Mouse (Mus musculus): ENCODE results near the gene Aadacl3.

Gene Aadacl3

GRCm38 (mm10) chr4:144463656-144464055 lies at the start of gene Aadacl3:
Gene Aadacl3, minus strand, starts transcription at chr4:144463756.
- no peak for DNase-seq (ENCODE audit: low spot score)

DNA sequence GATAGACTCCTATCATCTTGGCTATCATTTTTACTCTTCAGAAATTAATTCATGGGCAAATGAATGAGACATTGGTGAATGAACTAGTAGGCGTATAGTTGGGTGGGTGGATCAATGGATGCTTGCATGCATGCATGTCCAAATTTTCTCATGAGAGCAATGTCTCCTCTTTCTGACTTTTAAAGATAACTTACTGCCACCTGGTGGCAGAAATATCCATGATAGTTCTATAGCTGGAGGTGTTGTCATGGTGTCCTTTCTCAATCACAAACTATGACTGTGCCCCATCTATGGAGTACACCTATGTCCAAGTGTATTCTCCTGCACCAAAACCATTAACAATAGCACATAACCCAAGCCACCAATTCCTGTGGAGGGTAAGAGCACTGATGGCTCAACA lies 43.0 kb upstream of the Aadacl3 start:
- no peak for DNase-seq (ENCODE audit: low spot score)

GRCm38 (mm10) chr4:144493331-144493730 lies 29.8 kb upstream of the Aadacl3 start:
- DNase-seq (ENCODE audit: low spot score): no peak

DNA sequence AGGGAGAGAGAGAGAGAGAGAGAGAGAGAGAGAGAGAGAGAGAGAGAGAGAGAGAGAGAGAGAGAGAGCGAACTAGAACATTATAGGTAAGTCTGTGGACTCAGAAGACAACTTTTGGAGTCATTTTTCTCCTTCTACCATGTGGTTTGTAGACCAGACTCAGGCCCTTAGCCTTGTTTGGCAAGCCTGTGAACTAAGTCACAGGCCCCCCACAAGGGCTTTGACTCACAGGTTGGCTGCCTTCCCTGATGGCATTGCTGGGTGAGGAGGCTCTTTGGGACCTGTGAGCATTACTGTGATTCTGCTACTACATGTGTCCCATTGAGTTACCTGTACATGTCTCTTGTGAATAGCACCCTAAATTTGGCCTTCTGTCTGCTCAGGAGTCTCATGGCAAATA lies 4.5 kb upstream of the Aadacl3 start:
- no peak for DNase-seq (ENCODE audit: low spot score)

GRCm38 (mm10) chr4:144465206-144465605 lies 1.6 kb upstream of the Aadacl3 start:
- no peak for DNase-seq (ENCODE audit: low spot score)

GRCm38 (mm10) chr4:144453217-144453616 lies 10.3 kb downstream of the Aadacl3 start, which contains the start of gene Gm9944:
Gene Gm9944, minus strand, starts transcription at chr4:144453317.
- DNase-seq (ENCODE audit: low spot score): no peak

- no peak for DNase-seq (ENCODE audit: low spot score)
Measured at GRCm38 (mm10) chr4:144448546-144448945, 15.0 kb downstream of the Aadacl3 start.

DNA sequence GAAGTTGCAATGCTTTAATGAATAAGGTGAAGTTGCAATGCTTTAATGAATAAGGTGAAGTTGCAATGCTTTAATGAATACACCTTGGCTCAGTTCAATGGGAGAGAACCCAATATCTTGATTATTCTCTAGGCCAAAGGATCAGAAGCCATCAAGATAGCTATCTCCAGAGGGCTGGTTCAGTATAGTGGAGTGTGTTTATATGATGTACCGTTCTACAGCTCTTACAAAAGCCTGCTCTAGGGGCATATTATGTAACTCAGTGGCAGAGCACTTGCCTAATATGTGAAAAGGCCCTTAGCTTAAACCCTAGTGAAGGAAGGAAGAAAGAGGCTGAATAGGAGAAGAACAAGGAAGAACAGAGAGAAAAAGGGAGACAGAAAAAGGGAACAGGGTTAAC lies 22.0 kb downstream of the Aadacl3 start:
- DNase-seq (ENCODE audit: low spot score): no peak

- no peak for DNase-seq (ENCODE audit: low spot score)
Measured at GRCm38 (mm10) chr4:144441095-144441494, 22.5 kb downstream of the Aadacl3 start.

DNA sequence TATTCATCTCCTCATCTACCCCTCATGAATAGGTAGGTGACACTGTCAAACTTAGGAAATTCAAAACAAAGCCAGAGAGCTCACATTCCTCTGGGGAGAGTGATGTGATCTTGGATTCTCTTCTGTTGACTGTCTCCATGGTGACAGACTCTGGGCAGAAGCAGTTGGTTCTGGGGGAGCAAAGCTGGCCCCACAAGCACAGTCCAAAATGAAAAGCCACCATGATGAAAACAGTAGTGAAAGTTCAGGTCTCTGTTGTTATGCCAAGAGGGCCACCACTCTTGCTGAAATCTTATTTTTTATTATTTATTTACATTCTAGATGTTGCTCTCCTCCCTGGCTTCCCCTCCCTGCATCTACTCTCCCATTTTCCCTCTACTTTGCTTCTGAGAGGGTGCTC lies 24.9 kb downstream of the Aadacl3 start, which contains the start of gene 1700012P22Rik:
Gene 1700012P22Rik (minus strand): TSS at position 101 of the 400 bp plus-strand sequence.
- DNase-seq (ENCODE audit: low spot score): no peak

- no peak for DNase-seq (ENCODE audit: low spot score)
Measured at GRCm38 (mm10) chr4:144433216-144433615, 30.3 kb downstream of the Aadacl3 start.

DNA sequence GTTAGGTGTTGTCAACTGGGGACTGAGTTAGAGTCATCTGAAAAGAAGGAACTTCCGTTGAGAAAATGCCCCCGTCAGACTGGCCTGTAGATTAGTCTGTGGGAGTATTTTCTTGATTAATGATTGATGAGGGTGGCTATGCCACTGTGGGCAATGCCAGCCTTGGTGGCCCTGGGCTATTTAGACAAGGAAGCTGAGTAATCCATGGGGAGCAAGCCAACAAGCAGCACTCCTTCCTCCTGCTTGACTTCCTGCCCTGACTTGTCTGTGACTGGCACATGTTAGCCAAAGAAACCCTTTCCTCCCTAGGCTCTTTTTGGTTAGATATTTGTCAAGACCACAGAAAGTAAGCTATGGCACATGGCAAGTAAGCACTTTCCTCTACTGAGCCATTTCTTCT lies 32.8 kb downstream of the Aadacl3 start:
- DNase-seq (ENCODE audit: low spot score): no peak

DNA sequence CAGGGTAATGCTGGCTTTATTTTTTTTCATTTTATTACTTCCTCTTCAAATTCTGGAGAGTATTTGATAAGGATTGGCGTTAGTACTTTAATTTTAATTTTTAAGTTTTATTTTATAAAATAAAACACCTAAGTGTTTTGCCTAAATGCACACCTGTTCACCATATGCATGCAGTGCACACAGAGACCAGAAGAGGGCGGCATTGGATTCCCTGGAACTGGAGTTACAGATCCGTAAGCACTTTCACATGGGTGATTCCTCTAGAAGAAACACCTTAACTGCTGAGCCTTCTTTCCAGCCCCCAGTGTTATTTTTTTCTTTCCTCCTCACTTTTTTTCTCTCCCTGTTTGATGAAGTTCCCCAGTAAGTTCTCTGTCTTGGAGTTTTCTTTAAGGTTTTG lies 34.7 kb downstream of the Aadacl3 start:
- DNase-seq (ENCODE audit: low spot score): peak; percentile 27

- no peak for DNase-seq (ENCODE audit: low spot score)
Measured at GRCm38 (mm10) chr4:144424590-144424989, 39.0 kb downstream of the Aadacl3 start.

DNA sequence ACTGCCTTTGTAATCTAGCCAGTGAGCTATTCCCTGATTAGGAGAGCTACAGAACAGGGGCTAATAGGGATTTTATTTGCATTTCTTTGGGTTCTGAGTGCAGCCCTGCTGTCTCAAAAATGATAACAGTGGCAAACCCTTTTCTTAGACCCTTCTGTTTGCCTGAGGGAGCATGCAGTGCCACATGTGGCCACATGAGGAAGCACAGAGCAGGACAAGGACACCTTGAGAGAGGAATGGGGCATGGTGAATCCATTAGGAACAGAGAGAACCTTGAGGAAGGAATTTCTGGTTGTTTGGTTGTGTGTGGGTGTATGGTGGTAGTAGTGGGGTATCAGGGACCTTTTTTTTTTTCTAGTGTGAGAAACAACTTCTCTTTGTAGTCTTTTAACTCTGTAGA lies 42.9 kb downstream of the Aadacl3 start:
- no peak for DNase-seq (ENCODE audit: low spot score)

GRCm38 (mm10) chr4:144408290-144408689 lies 55.3 kb downstream of the Aadacl3 start, which contains the start of gene Pramef12:
Gene Pramef12, minus strand, starts transcription at chr4:144408464.
- no peak for DNase-seq (ENCODE audit: low spot score)

GRCm38 (mm10) chr4:144406261-144406660 lies 57.3 kb downstream of the Aadacl3 start:
- no peak for DNase-seq (ENCODE audit: low spot score)

- DNase-seq (ENCODE audit: low spot score): peak; percentile 27
Measured at GRCm38 (mm10) chr4:144404456-144405086, 59.0 kb downstream of the Aadacl3 start.
